Mouse (Mus musculus) thymus, adult 2 months (tissue): ENCODE results near the gene Dlg3. TPM values are rescaled to one million over a fixed set of nuclear protein-coding genes. Genes with fewer than 3 reads are reported as not detected.

Experiments
- DNase-seq: peaks from one replicate; pipeline ENCODE4 v3.0.0; 2021
- H3K27ac ChIP-seq: fragments of 200-500 bp; 2 replicates; pipeline ENCODE4 v1.5.1; 2012; ENCODE audit warnings: low read length, control low read depth; ENCODE audit not compliant: control insufficient read depth, insufficient read depth
- H3K27me3 ChIP-seq: fragments of 200-500 bp; 2 replicates; pipeline ENCODE4 v1.6.1; 2012; ENCODE audit warnings: mild to moderate bottlenecking, low read length, moderate library complexity, mixed read lengths; ENCODE audit not compliant: control insufficient read depth, insufficient read depth
- H3K36me3 ChIP-seq: fragments of 200-500 bp; 2 replicates; pipeline ENCODE4 v1.6.1; 2012; ENCODE audit warnings: mild to moderate bottlenecking, low read length, moderate library complexity; ENCODE audit not compliant: control insufficient read depth, insufficient read depth
- H3K4me1 ChIP-seq: fragments of 200-500 bp; replicated peaks from 2 replicates; pipeline ENCODE4 v1.6.1; 2012; ENCODE audit warnings: low read length; ENCODE audit not compliant: control insufficient read depth, insufficient read depth
- H3K4me3 ChIP-seq: fragments of 200-500 bp; 2 replicates; pipeline ENCODE4 v1.5.1; 2012; ENCODE audit warnings: mild to moderate bottlenecking, low read length, control low read depth, moderate library complexity; ENCODE audit not compliant: control insufficient read depth, insufficient read depth
- CTCF ChIP-seq: fragments of 200-500 bp; IDR thresholded peaks from 2 replicates; pipeline ENCODE4 v1.5.1; 2012; ENCODE audit warnings: mild to moderate bottlenecking, control low read depth, low read length, moderate library complexity, borderline replicate concordance; ENCODE audit not compliant: control insufficient read depth, poor library complexity, insufficient read depth; ENCODE audit errors: extremely low read depth
- POLR2A ChIP-seq: fragments of 200-500 bp; IDR thresholded peaks from 2 replicates; pipeline ENCODE4 v1.6.1; 2012; ENCODE audit warnings: mild to moderate bottlenecking, low read length, control low read depth, moderate library complexity; ENCODE audit not compliant: control insufficient read depth, poor library complexity, insufficient read depth; ENCODE audit errors: extremely low read depth
- polyA plus RNA-seq: library from polyadenylated mRNA; depleted of rRNA; stranded (reverse); fragments of >200 nt; gene quantifications from 2 replicates; pipeline ENCODE4 v1.2.3, GENCODE M21; 2012; rRNA removed

The Dlg3 gene
- polyA plus RNA-seq, 1 experiment: 10.2 TPM

- no peaks in the 10 kb centered on the region for H3K27me3 ChIP-seq
These were observed 71.7 kb downstream of the Dlg3 start for GRCm38 (mm10) chrX:100839211-100839610.

More at GRCm38 (mm10) chrX:100839211-100839610, 71.7 kb downstream of the Dlg3 start:
- TF ChIP-seq CTCF: no peak
- TF ChIP-seq POLR2A: no peak
- Histone ChIP-seq H3K36me3 (no peaks in the 10 kb centered on the region), H3K27ac (no peak overlapping the region), H3K4me1 (no peaks in the 10 kb centered on the region), H3K4me3 (no peak overlapping the region)
- no peak for DNase-seq

Other genes starting within 250 kb of the Dlg3 start
- 0.09 TPM in 1 of 2 replicates, not detected in the other for gene Dgat2l6, start 242.9 kb upstream of the Dlg3 start, polyA plus RNA-seq
- 0.14 and 0.16 TPM in 2 replicates for gene Awat1, start 195.5 kb upstream of the Dlg3 start, polyA plus RNA-seq
- 0.04 and 0.14 TPM in 2 replicates for gene P2ry4, start 172.9 kb upstream of the Dlg3 start, polyA plus RNA-seq
- not detected in 2 replicates for gene Arr3, start 162.2 kb upstream of the Dlg3 start, polyA plus RNA-seq
- gene Kif4, start 142.0 kb upstream of the Dlg3 start, polyA plus RNA-seq: 6.3 and 9.0 TPM in 2 replicates
- 16.8 and 20.6 TPM in 2 replicates for gene Pdzd11, start 141.2 kb upstream of the Dlg3 start, polyA plus RNA-seq
- gene Gdpd2, start 37.8 kb upstream of the Dlg3 start, polyA plus RNA-seq: 1.4 and 2.4 TPM in 2 replicates